Mouse (Mus musculus) lung, adult 2 months (tissue): ENCODE measurements around the gene Madd.

Experiments used
- CTCF ChIP-seq: fragments of 200-500 bp; IDR thresholded peaks from 2 replicates; pipeline ENCODE4 v1.5.1; 2011; ENCODE audit warnings: mild to moderate bottlenecking, low read length, control low read depth; ENCODE audit not compliant: insufficient read depth
- POLR2A ChIP-seq: fragments of 200-500 bp; IDR thresholded peaks from 2 replicates; pipeline ENCODE4 v1.6.1; 2011; ENCODE audit warnings: low read depth, mild to moderate bottlenecking, control low read depth, low read length, borderline replicate concordance; ENCODE audit errors: extremely low read depth

DNA sequence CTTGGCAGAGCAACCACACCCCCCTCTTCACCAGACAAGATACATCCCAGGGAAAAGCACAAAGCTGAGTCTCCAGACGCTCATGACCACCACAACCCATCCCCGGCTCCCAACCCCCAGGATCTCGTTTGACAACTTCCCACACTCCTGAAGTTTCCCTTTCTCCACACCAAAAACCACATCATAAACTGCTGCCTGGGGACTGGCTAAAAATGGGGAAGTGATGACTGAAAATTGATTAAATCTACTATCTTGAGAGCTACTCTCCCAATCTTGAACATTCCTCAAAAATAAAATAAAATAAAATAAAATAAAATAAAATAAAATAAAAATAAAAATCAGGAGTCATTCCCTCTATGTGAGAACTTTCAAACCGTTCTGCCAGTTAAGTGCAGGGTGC, 20.7 kb downstream of the Madd start:
- TF ChIP-seq POLR2A (no peak), CTCF (no peak)
